Mouse (Mus musculus): Measurements from ENCODE around the gene Mettl25.

Mettl25 gene

GRCm38 (mm10) chr10:105840928-105841888 lies at the start of gene Mettl25, which contains the start of gene Ccdc59:
Mettl25 (minus strand) TSS chr10:105841380.
Ccdc59 (plus strand) TSS chr10:105841067.
- DNase-seq (ENCODE audit: low spot score in 2 of 2): peak; percentile 93 to 95

GRCm38 (mm10) chr10:105867312-105867711 lies 26.1 kb upstream of the Mettl25 start:
- DNase-seq (ENCODE audit: low spot score in 2 of 2): no peak

GRCm38 (mm10) chr10:105851136-105851535 lies 10.0 kb upstream of the Mettl25 start:
- DNase-seq (ENCODE audit: low spot score in 2 of 2): no peak

- no peak for DNase-seq (ENCODE audit: low spot score in 2 of 2)
These were observed 9.1 kb upstream of the Mettl25 start for GRCm38 (mm10) chr10:105850286-105850685.

GRCm38 (mm10) chr10:105842574-105842973 lies 1.4 kb upstream of the Mettl25 start:
- DNase-seq (ENCODE audit: low spot score in 2 of 2): no peak

GRCm38 (mm10) chr10:105834627-105835228 lies 6.5 kb downstream of the Mettl25 start:
- no peak for DNase-seq (ENCODE audit: low spot score in 2 of 2)

- DNase-seq (ENCODE audit: low spot score in 2 of 2): no peak
These were observed 34.7 kb downstream of the Mettl25 start for GRCm38 (mm10) chr10:105806259-105807010.

GRCm38 (mm10) chr10:105803461-105803860 lies 37.7 kb downstream of the Mettl25 start:
- DNase-seq (ENCODE audit: low spot score in 2 of 2): no peak

GRCm38 (mm10) chr10:105802132-105802531 lies 39.0 kb downstream of the Mettl25 start:
- DNase-seq (ENCODE audit: low spot score in 2 of 2): no peak

- DNase-seq (ENCODE audit: low spot score in 2 of 2): no peak
These were observed 40.0 kb downstream of the Mettl25 start for GRCm38 (mm10) chr10:105801147-105801546.

- no peak for DNase-seq (ENCODE audit: low spot score in 2 of 2)
These were observed 43.8 kb downstream of the Mettl25 start for GRCm38 (mm10) chr10:105797250-105797924.

- DNase-seq (ENCODE audit: low spot score in 2 of 2): no peak
These were observed 47.2 kb downstream of the Mettl25 start for GRCm38 (mm10) chr10:105793776-105794552.

GRCm38 (mm10) chr10:105788744-105789486 lies 52.3 kb downstream of the Mettl25 start:
- peak; percentile 49 to 74 for DNase-seq (ENCODE audit: low spot score in 2 of 2)

GRCm38 (mm10) chr10:105783766-105784165 lies 57.4 kb downstream of the Mettl25 start:
- peak in 1 of 2 experiments; percentile 12 for DNase-seq (ENCODE audit: low spot score in 2 of 2)

- DNase-seq (ENCODE audit: low spot score in 2 of 2): peak; percentile 66 to 68
These were observed 66.8 kb downstream of the Mettl25 start for GRCm38 (mm10) chr10:105774382-105774781.

GRCm38 (mm10) chr10:105772821-105773302 lies 68.3 kb downstream of the Mettl25 start:
- no peak for DNase-seq (ENCODE audit: low spot score in 2 of 2)

GRCm38 (mm10) chr10:105763959-105764358 lies 77.2 kb downstream of the Mettl25 start:
- DNase-seq (ENCODE audit: low spot score in 2 of 2): no peak

- DNase-seq (ENCODE audit: low spot score in 2 of 2): no peak
These were observed 80.7 kb downstream of the Mettl25 start for GRCm38 (mm10) chr10:105760460-105760859.

GRCm38 (mm10) chr10:105760046-105760445 lies 81.1 kb downstream of the Mettl25 start:
- DNase-seq (ENCODE audit: low spot score in 2 of 2): no peak
